Mouse (Mus musculus) myocyte (in vitro differentiated cells): ENCODE results near the gene Fetub. TPM values are rescaled to one million over a fixed set of nuclear protein-coding genes. Genes with fewer than 3 reads are reported as not detected.

Experiments
- H3K27me3 ChIP-seq: one replicate; pipeline ENCODE4 v1.6.1; 2011; ENCODE audit not compliant: control insufficient read depth, insufficient read depth, insufficient read length
- H3K36me3 ChIP-seq: one replicate; pipeline ENCODE4 v1.6.1; 2011; ENCODE audit not compliant: control insufficient read depth, insufficient read depth
- H3K4me2 ChIP-seq: one replicate; pipeline ENCODE4 v1.6.1; 2011; ENCODE audit warnings: low read depth, control low read depth
- H3K4me3 ChIP-seq: one replicate; pipeline ENCODE4 v1.5.1; 2011; ENCODE audit warnings: mild to moderate bottlenecking, control low read depth, moderate library complexity
- H3K79me2 ChIP-seq: one replicate; pipeline ENCODE4 v1.6.1; 2011; ENCODE audit not compliant: control insufficient read depth, insufficient read depth
- H3ac ChIP-seq: one replicate; pipeline ENCODE4 v1.6.1; 2011; ENCODE audit not compliant: control insufficient read depth, insufficient read length
- CEBPB ChIP-seq: IDR thresholded peaks from 2 replicates; pipeline ENCODE4 v1.6.1; 2011; ENCODE audit warnings: mild to moderate bottlenecking, moderate library complexity; ENCODE audit not compliant: poor library complexity, insufficient read depth, severe bottlenecking
- E2F4 ChIP-seq: IDR thresholded peaks from one replicate; pipeline ENCODE4 v1.6.1; 2011; ENCODE audit warnings: mild to moderate bottlenecking, control low read depth, moderate library complexity; ENCODE audit not compliant: insufficient read depth
- MAX ChIP-seq: IDR thresholded peaks from one replicate; pipeline ENCODE4 v1.6.1; 2011; ENCODE audit warnings: low read depth, mild to moderate bottlenecking, control low read depth
- MYOD1 ChIP-seq, 3 experiments: IDR thresholded peaks; one replicate each; pipeline ENCODE4 v1.6.1; 2011; ENCODE audit warnings: control low read depth in 2 of 3, low read depth in 2 of 3, mild to moderate bottlenecking in 2 of 3, moderate library complexity in 1 of 3; ENCODE audit not compliant: insufficient read length in 2 of 3, control insufficient read depth in 1 of 3
- MYOG ChIP-seq, 3 experiments: IDR thresholded peaks; one replicate each; pipeline ENCODE4 v1.6.1; 2011; ENCODE audit warnings: control low read depth in 2 of 3, low read depth in 2 of 3, mild to moderate bottlenecking in 2 of 3; ENCODE audit not compliant: insufficient read length in 2 of 3, control insufficient read depth in 1 of 3, insufficient read depth in 1 of 3
- POLR2A ChIP-seq: IDR thresholded peaks from one replicate; pipeline ENCODE4 v1.6.1; 2011; ENCODE audit warnings: low read depth, mild to moderate bottlenecking, control low read depth, moderate library complexity; ENCODE audit not compliant: insufficient read length
- POLR2AphosphoS2 ChIP-seq: IDR thresholded peaks from one replicate; pipeline ENCODE4 v1.6.1; 2011; ENCODE audit warnings: low read depth, control low read depth; ENCODE audit not compliant: insufficient read length
- REST ChIP-seq: IDR thresholded peaks from one replicate; pipeline ENCODE4 v1.6.1; 2011; ENCODE audit warnings: mild to moderate bottlenecking, control low read depth, moderate library complexity; ENCODE audit not compliant: insufficient read depth, insufficient read length
- SRF ChIP-seq: IDR thresholded peaks from one replicate; pipeline ENCODE4 v1.6.1; 2011; ENCODE audit warnings: low read depth; ENCODE audit not compliant: control insufficient read depth, insufficient read length
- TCF12 ChIP-seq: IDR thresholded peaks from one replicate; pipeline ENCODE4 v1.6.1; 2011; ENCODE audit warnings: mild to moderate bottlenecking, control low read depth; ENCODE audit not compliant: poor library complexity, insufficient read depth, severe bottlenecking
- TCF3 ChIP-seq: IDR thresholded peaks from one replicate; pipeline ENCODE4 v1.6.1; 2011; ENCODE audit warnings: low read depth, control low read depth; ENCODE audit not compliant: insufficient read length
- USF1 ChIP-seq: IDR thresholded peaks from one replicate; pipeline ENCODE4 v1.6.1; 2011; ENCODE audit warnings: low read depth, mild to moderate bottlenecking, control low read depth, moderate library complexity
- polyA plus RNA-seq: library from polyadenylated mRNA; unstranded; fragments of >200 nt; fragmentation: generic; extraction: Trizol; gene quantifications from one replicate; pipeline ENCODE4 v1.2.1, GENCODE M21; 2012; ENCODE audit warnings: missing spikeins

Gene Fetub
- polyA plus RNA-seq, 1 experiment, result 1.7 TPM

GRCm38 (mm10) chr16:22956085-22956439 lies 37.9 kb downstream of the Fetub start:
- Histone ChIP-seq H3K4me3 (no peak overlapping the region), H3K27me3 (no peaks in the 10 kb centered on the region), H3K4me2 (no peak overlapping the region), H3ac (no peak overlapping the region), H3K36me3 (no peaks in the 10 kb centered on the region), H3K79me2 (no peaks in the 10 kb centered on the region)
- TF ChIP-seq MYOD1 (IDR thresholded peaks at IDR 0.05; ENCODE audit: control insufficient read depth in 1 of 3, insufficient read length in 2 of 3, low read depth in 2 of 3) (no peak), REST (no peak), E2F4 (no peak), SRF (no peak), USF1 (no peak), POLR2AphosphoS2 (no peak), POLR2A (no peak), MYOG (IDR thresholded peaks at IDR 0.05; ENCODE audit: control insufficient read depth in 1 of 3, insufficient read depth in 1 of 3, insufficient read length in 2 of 3, low read depth in 2 of 3) (no peak), TCF12 (no peak), TCF3 (no peak)

DNA sequence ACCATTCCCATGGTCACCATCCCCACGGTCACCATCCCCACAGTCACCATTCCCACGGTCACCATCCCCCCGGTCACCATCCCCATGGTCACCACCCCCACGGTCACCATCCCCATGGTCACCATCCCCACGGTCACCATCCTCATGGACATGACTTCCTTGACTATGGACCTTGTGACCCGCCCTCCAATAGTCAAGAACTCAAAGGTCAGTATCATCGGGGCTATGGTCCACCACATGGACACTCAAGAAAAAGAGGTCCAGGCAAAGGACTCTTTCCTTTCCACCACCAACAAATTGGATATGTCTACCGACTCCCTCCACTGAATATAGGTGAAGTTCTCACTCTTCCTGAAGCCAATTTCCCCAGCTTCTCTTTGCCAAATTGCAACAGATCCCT lies 42.9 kb downstream of the Fetub start:
- Histone ChIP-seq H3K27me3 (no peaks in the 10 kb centered on the region), H3K79me2 (no peaks in the 10 kb centered on the region), H3K36me3 (no peaks in the 10 kb centered on the region), H3K4me3 (no peak overlapping the region), H3ac (no peak overlapping the region), H3K4me2 (no peak overlapping the region)
- TF ChIP-seq CEBPB (no peak), MYOD1 (IDR thresholded peaks at IDR 0.05; ENCODE audit: control insufficient read depth in 1 of 3, insufficient read length in 2 of 3, low read depth in 2 of 3) (no peak), REST (no peak), POLR2A (no peak), TCF3 (no peak), SRF (no peak), POLR2AphosphoS2 (no peak), MAX (no peak), USF1 (no peak), E2F4 (no peak), TCF12 (no peak), MYOG (IDR thresholded peaks at IDR 0.05; ENCODE audit: control insufficient read depth in 1 of 3, insufficient read depth in 1 of 3, insufficient read length in 2 of 3, low read depth in 2 of 3) (no peak)

- Histone ChIP-seq H3ac (no peak overlapping the region), H3K4me3 (no peak overlapping the region), H3K4me2 (no peak overlapping the region), H3K36me3 (no peaks in the 10 kb centered on the region), H3K27me3 (no peaks in the 10 kb centered on the region), H3K79me2 (no peaks in the 10 kb centered on the region)
- TF ChIP-seq TCF3, result no peak
- no peak for TF ChIP-seq MAX
- TF ChIP-seq TCF12, result no peak
- no peak for TF ChIP-seq REST
- no peak for TF ChIP-seq MYOD1 (IDR thresholded peaks at IDR 0.05; ENCODE audit: control insufficient read depth in 1 of 3, insufficient read length in 2 of 3, low read depth in 2 of 3)
- TF ChIP-seq POLR2AphosphoS2, result no peak
- TF ChIP-seq SRF, result no peak
- no peak for TF ChIP-seq POLR2A
- TF ChIP-seq E2F4, result no peak
- TF ChIP-seq CEBPB, result no peak
- no peak for TF ChIP-seq MYOG (IDR thresholded peaks at IDR 0.05; ENCODE audit: control insufficient read depth in 1 of 3, insufficient read depth in 1 of 3, insufficient read length in 2 of 3, low read depth in 2 of 3)
- no peak for TF ChIP-seq USF1
Observed at GRCm38 (mm10) chr16:22962256-22962655, 44.1 kb downstream of the Fetub start.

GRCm38 (mm10) chr16:22963293-22963692 lies 45.2 kb downstream of the Fetub start:
- H3ac ChIP-seq, result no peak overlapping the region
- H3K36me3 ChIP-seq, result no peaks in the 10 kb centered on the region
- no peak overlapping the region for H3K4me3 ChIP-seq
- H3K79me2 ChIP-seq, result no peaks in the 10 kb centered on the region
- H3K4me2 ChIP-seq, result no peak overlapping the region
- no peaks in the 10 kb centered on the region for H3K27me3 ChIP-seq
- TF ChIP-seq MYOG (IDR thresholded peaks at IDR 0.05; ENCODE audit: control insufficient read depth in 1 of 3, insufficient read depth in 1 of 3, insufficient read length in 2 of 3, low read depth in 2 of 3) (no peak), CEBPB (no peak), SRF (no peak), USF1 (no peak), TCF3 (no peak), POLR2A (no peak), TCF12 (no peak), MYOD1 (IDR thresholded peaks at IDR 0.05; ENCODE audit: control insufficient read depth in 1 of 3, insufficient read length in 2 of 3, low read depth in 2 of 3) (no peak), REST (no peak), E2F4 (no peak), MAX (no peak), POLR2AphosphoS2 (no peak)

DNA sequence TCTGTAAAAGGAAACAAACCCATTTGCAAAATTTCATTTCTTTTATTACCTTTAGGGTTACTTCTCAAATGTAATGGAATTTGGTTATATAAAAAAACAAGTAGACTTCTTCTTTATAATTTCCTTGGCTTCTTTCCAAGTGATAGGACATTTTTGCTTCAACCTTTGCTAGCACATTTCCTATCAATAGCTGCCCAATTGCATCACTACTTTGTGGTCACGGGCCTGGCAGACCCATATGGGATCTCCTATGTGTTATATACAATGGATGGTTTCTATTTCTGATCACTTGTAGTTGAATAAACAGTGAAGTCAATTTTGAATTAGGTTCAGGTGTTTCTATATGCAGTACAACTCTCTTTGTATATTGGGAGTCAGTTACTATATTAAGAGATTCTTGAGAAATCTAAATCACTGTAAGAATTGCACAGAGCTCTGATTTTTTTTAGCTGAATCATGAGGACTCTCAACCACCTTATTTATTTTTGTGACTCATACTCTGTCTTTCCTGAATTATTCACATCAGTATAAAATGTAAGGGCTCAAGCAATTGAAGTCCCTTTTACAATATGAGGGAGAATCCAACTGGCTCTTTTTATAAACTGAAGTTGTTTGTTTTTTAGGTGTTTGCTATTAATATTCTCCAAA lies 49.4 kb downstream of the Fetub start:
- H3K79me2 ChIP-seq, result no peaks in the 10 kb centered on the region
- TF ChIP-seq USF1 (no peak), CEBPB (peak; percentile 27; the same call in 1 of the 2 replicates), TCF3 (no peak)
- H3K4me3 ChIP-seq, result no peak overlapping the region
- no peak overlapping the region for H3ac ChIP-seq
- H3K4me2 ChIP-seq, result no peak overlapping the region
- no peaks in the 10 kb centered on the region for H3K27me3 ChIP-seq
- no peaks in the 10 kb centered on the region for H3K36me3 ChIP-seq

Other genes with a start within 250 kb of the Fetub start
- not detected for gene Crygs, start 106.8 kb upstream of the Fetub start, polyA plus RNA-seq
- gene Tbccd1, start 60.7 kb upstream of the Fetub start, polyA plus RNA-seq, result 9.3 TPM
- 77.1 TPM for gene Dnajb11, start 60.5 kb upstream of the Fetub start, polyA plus RNA-seq
- not detected for gene Ahsg, start 27.1 kb upstream of the Fetub start, polyA plus RNA-seq
- not detected for gene Hrg, start 32.7 kb downstream of the Fetub start, polyA plus RNA-seq
- gene Kng2, start 111.1 kb downstream of the Fetub start, polyA plus RNA-seq, result not detected
- gene Kng1, start 139.5 kb downstream of the Fetub start, polyA plus RNA-seq, result not detected
- gene Eif4a2, start 189.1 kb downstream of the Fetub start, polyA plus RNA-seq, result 141 TPM
- 18.9 TPM for gene Rfc4, start 209.4 kb downstream of the Fetub start, polyA plus RNA-seq
- not detected for gene Adipoq, start 228.2 kb downstream of the Fetub start, polyA plus RNA-seq